In the genomic region with DNA sequence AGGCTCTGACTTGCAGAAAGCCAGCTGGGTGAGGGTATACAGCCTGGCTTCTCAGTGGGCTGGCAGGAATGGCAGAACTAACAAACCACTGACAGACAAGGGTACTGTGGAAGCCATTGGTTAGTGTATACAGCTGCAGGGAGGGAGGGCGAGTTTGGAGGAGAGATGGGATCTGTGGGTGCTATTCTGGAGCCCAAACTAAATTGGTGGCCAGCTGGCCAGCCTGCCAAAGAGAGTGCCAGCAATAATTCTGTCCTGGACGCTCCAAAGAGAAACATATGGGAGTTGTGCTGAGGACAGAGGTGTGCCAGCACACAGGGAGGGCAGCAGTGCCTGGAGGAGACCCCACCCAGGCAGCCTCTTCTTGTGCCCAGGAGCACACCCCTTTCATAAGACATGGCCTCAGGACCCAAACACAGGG, we compare ENCODE assay signal across 8 mouse cellular contexts. TPM values are rescaled to one million over a fixed set of nuclear protein-coding genes. Genes with fewer than 3 reads are reported as not detected.
A peak's percentile ranks its signal among the peaks of the same experiment; 100 is the strongest.
DNase-seq lines count a peak whose midpoint lies in the region; ATAC-seq lines count a peak whose summit lies in the region.

No protein-coding gene starts in this region.

- peak; percentile 36 for DNase-seq in layer of hippocampus, adult 9-11 months
- DNase-seq in layer of hippocampus, adult 11-12 months (ENCODE audit: low spot score): no peak
- DNase-seq in ovary, postnatal 36 days (ENCODE audit: low spot score): no peak
- DNase-seq in MN1 (ENCODE audit: low spot score): no peak
- no peak for DNase-seq in gastrocnemius, postnatal 14 days

- intact Hi-C loops in gastrocnemius, postnatal 14 days (cut with DNase I; ENCODE audit: low total_unique reads): no loop called here

- 81% methylated on average over 2 of the region's 2 CpGs for WGBS in forebrain, embryonic 13.5 days
- 53% methylated on average over 2 of the region's 2 CpGs for WGBS in hindbrain, embryonic 15.5 days
- 81% methylated on average over 2 of the region's 2 CpGs for WGBS in midbrain, embryonic 16.5 days

- no peak overlapping the region for H3K4me2 ChIP-seq in forebrain, embryonic 13.5 days
- no peak overlapping the region for H3K4me2 ChIP-seq in hindbrain, embryonic 15.5 days
- no peak overlapping the region for H3K4me2 ChIP-seq in midbrain, embryonic 16.5 days (ENCODE audit: low read length)

- H3K9me3 ChIP-seq in forebrain, embryonic 13.5 days (replicated peaks): no peaks in the 10 kb centered on the region
- H3K9me3 ChIP-seq in hindbrain, embryonic 15.5 days: no peaks in the 10 kb centered on the region
- H3K9me3 ChIP-seq in midbrain, embryonic 16.5 days (replicated peaks; ENCODE audit: control insufficient read depth, low read length, poor library complexity, severe bottlenecking): no peaks in the 10 kb centered on the region

- H3K4me3 ChIP-seq in forebrain, embryonic 13.5 days: no peak overlapping the region
- H3K4me3 ChIP-seq in hindbrain, embryonic 15.5 days: no peak overlapping the region
- H3K4me3 ChIP-seq in midbrain, embryonic 16.5 days (ENCODE audit: low read depth, low read length): no peak overlapping the region

- H3K36me3 ChIP-seq in forebrain, embryonic 13.5 days (ENCODE audit: poor library complexity, severe bottlenecking): peaks cover 20% of the 10 kb centered on the region
- no peaks in the 10 kb centered on the region for H3K36me3 ChIP-seq in hindbrain, embryonic 15.5 days
- 0 out of 2 replicates have a peak, but pooled peaks cover 7% of the 10 kb centered on the region for H3K36me3 ChIP-seq in midbrain, embryonic 16.5 days (ENCODE audit: control insufficient read depth, insufficient read depth, low read length)

- peaks cover 8% of the 10 kb centered on the region; the same call in 1 of the 2 replicates for H3K4me1 ChIP-seq in forebrain, embryonic 13.5 days
- peaks cover 12% of the 10 kb centered on the region; the same call in 1 of the 2 replicates for H3K4me1 ChIP-seq in hindbrain, embryonic 15.5 days (replicated peaks)
- no peaks in the 10 kb centered on the region for H3K4me1 ChIP-seq in midbrain, embryonic 16.5 days (ENCODE audit: control insufficient read depth, insufficient read depth, low read length)

- 0 out of 2 replicates have a peak overlapping the region, but pooled peaks have one; percentile 40 for H3K9ac ChIP-seq in forebrain, embryonic 13.5 days
- no peak overlapping the region for H3K9ac ChIP-seq in hindbrain, embryonic 15.5 days
- no peak overlapping the region for H3K9ac ChIP-seq in midbrain, embryonic 16.5 days (ENCODE audit: low read depth, low read length)

- no peaks in the 10 kb centered on the region for H3K27me3 ChIP-seq in forebrain, embryonic 13.5 days
- H3K27me3 ChIP-seq in hindbrain, embryonic 15.5 days: no peaks in the 10 kb centered on the region
- H3K27me3 ChIP-seq in midbrain, embryonic 16.5 days (ENCODE audit: control insufficient read depth, insufficient read depth, low read depth, low read length): no peaks in the 10 kb centered on the region

- peak overlapping the region; percentile 59 for H3K27ac ChIP-seq in forebrain, embryonic 13.5 days
- peak overlapping the region; percentile 53 for H3K27ac ChIP-seq in hindbrain, embryonic 15.5 days (replicated peaks)
- H3K27ac ChIP-seq in midbrain, embryonic 16.5 days (ENCODE audit: low read length): peak overlapping the region; percentile 32; the same call in 1 of the 2 replicates

- ATAC-seq in forebrain, embryonic 13.5 days: peak; percentile 28; the same call in 1 of the 2 replicates
- peak; percentile 63 for ATAC-seq in hindbrain, embryonic 15.5 days (ENCODE audit: low FRiP score, low read depth)
- 0 out of 2 replicates have a peak, but pooled peaks have one; percentile 17 for ATAC-seq in midbrain, embryonic 16.5 days

RNA-seq across cellular contexts. Expression of a gene that starts 50.8 kb away (rescaled TPM):
- 32.1 and 38.8 TPM in 2 replicates for polyA plus RNA-seq in forebrain, embryonic 13.5 days (2015; fragmentation: Nextera tagmentation; extraction: Ambion mirVana)
- polyA plus RNA-seq in hindbrain, embryonic 15.5 days (2015; fragmentation: Nextera tagmentation; extraction: Ambion mirVana): 49.9 and 53.2 TPM in 2 replicates
- polyA plus RNA-seq in midbrain, embryonic 16.5 days (2015; fragmentation: Nextera tagmentation; extraction: Ambion mirVana): 50.4 and 55.3 TPM in 2 replicates
- 10 to 100 TPM; 20.8 to 21.0 TPM for total RNA-seq in gastrocnemius, postnatal 14 days (2021)
